Mouse (Mus musculus) erythroblast, embryonic 14.5 days (primary cell): ENCODE measurements around the gene Rita1. TPM values are rescaled to one million over a fixed set of nuclear protein-coding genes. Genes with fewer than 3 reads are reported as not detected.

ENCODE experiments used
- H3K27me3 ChIP-seq: 2 replicates; pipeline ENCODE4 v1.6.1; 2012; ENCODE audit warnings: inconsistent platforms; ENCODE audit not compliant: control insufficient read depth
- H3K36me3 ChIP-seq: 2 replicates; pipeline ENCODE4 v1.6.1; 2012; ENCODE audit warnings: mild to moderate bottlenecking, inconsistent platforms; ENCODE audit not compliant: control insufficient read depth
- H3K4me1 ChIP-seq: 2 replicates; pipeline ENCODE4 v1.6.1; 2012; ENCODE audit warnings: inconsistent platforms; ENCODE audit not compliant: control insufficient read depth
- H3K4me3 ChIP-seq: replicated peaks from 2 replicates; pipeline ENCODE3; 2012; ENCODE audit warnings: moderate library complexity, mild to moderate bottlenecking, inconsistent platforms
- H3K9me3 ChIP-seq: 2 replicates; pipeline ENCODE4 v1.6.1; 2012; ENCODE audit warnings: low read length, inconsistent platforms, mixed read lengths; ENCODE audit not compliant: control insufficient read depth
- GATA1 ChIP-seq: IDR thresholded peaks from 2 replicates; pipeline ENCODE4 v1.6.1; 2012; ENCODE audit warnings: low read length, inconsistent platforms, mixed read lengths
- TAL1 ChIP-seq: IDR thresholded peaks from 3 replicates; pipeline ENCODE4 v1.6.1; 2012; ENCODE audit warnings: low read length, inconsistent platforms, mixed read lengths
- polyA plus RNA-seq: library from polyadenylated mRNA; stranded (reverse); fragments of >175 nt; gene quantifications from 2 replicates; pipeline ENCODE4 v1.2.3, GENCODE M21; 2012

Rita1 gene
- polyA plus RNA-seq, 1 experiment: 1.5 TPM

- no peaks in the 10 kb centered on the region for H3K27me3 ChIP-seq
- H3K9me3 ChIP-seq: peaks cover 7% of the 10 kb centered on the region
- TF ChIP-seq GATA1: no peak
- TF ChIP-seq TAL1: no peak
- H3K4me3 ChIP-seq: no peak overlapping the region
- H3K4me1 ChIP-seq: peaks cover 4% of the 10 kb centered on the region
- H3K36me3 ChIP-seq: peaks cover 98% of the 10 kb centered on the region
Observed at GRCm38 (mm10) chr5:120620375-120621077, 8.1 kb upstream of the Rita1 start.

GRCm38 (mm10) chr5:120619201-120619600, 6.8 kb upstream of the Rita1 start:
- H3K27me3 ChIP-seq: no peaks in the 10 kb centered on the region
- TF ChIP-seq TAL1 (no peak), GATA1 (no peak)
- H3K4me3 ChIP-seq: no peak overlapping the region
- peaks cover 8% of the 10 kb centered on the region for H3K4me1 ChIP-seq
- peaks cover 7% of the 10 kb centered on the region for H3K9me3 ChIP-seq
- H3K36me3 ChIP-seq: peaks cover 91% of the 10 kb centered on the region

- peaks cover 12% of the 10 kb centered on the region for H3K4me1 ChIP-seq
- peaks cover 87% of the 10 kb centered on the region for H3K36me3 ChIP-seq
- TF ChIP-seq TAL1 (no peak), GATA1 (no peak)
- H3K27me3 ChIP-seq: no peaks in the 10 kb centered on the region
- no peak overlapping the region for H3K4me3 ChIP-seq
- peaks cover 7% of the 10 kb centered on the region for H3K9me3 ChIP-seq
Observed at GRCm38 (mm10) chr5:120618778-120619177, 6.4 kb upstream of the Rita1 start.

GRCm38 (mm10) chr5:120615903-120616302, 3.5 kb upstream of the Rita1 start:
- Histone ChIP-seq H3K36me3 (peaks cover 60% of the 10 kb centered on the region), H3K4me1 (peaks cover 35% of the 10 kb centered on the region), H3K9me3 (peaks cover 7% of the 10 kb centered on the region), H3K4me3 (no peak overlapping the region), H3K27me3 (no peaks in the 10 kb centered on the region)
- TF ChIP-seq GATA1 (no peak), TAL1 (no peak)

GRCm38 (mm10) chr5:120612822-120613604, 624 bp upstream of the Rita1 start:
- Histone ChIP-seq H3K4me3 (peak overlapping the region; percentile 72), H3K27me3 (no peaks in the 10 kb centered on the region), H3K36me3 (peaks cover 51% of the 10 kb centered on the region), H3K9me3 (peaks cover 7% of the 10 kb centered on the region), H3K4me1 (peaks cover 42% of the 10 kb centered on the region)
- TF ChIP-seq GATA1 (no peak; the same call in 1 of the 2 replicates), TAL1 (no peak)

- Histone ChIP-seq H3K4me1 (peaks cover 45% of the 10 kb centered on the region), H3K27me3 (no peaks in the 10 kb centered on the region), H3K36me3 (peaks cover 36% of the 10 kb centered on the region), H3K9me3 (peaks cover 7% of the 10 kb centered on the region), H3K4me3 (peak overlapping the region; percentile 72)
- TF ChIP-seq TAL1 (no peak), GATA1 (no peak)
Observed at GRCm38 (mm10) chr5:120611416-120611815, 973 bp downstream of the Rita1 start.

- peaks cover 3% of the 10 kb centered on the region for H3K9me3 ChIP-seq
- H3K36me3 ChIP-seq: peaks cover 31% of the 10 kb centered on the region
- no peak overlapping the region for H3K4me3 ChIP-seq
- H3K4me1 ChIP-seq: peaks cover 49% of the 10 kb centered on the region
- TF ChIP-seq TAL1: no peak
- TF ChIP-seq GATA1: no peak
- no peaks in the 10 kb centered on the region for H3K27me3 ChIP-seq
Observed at GRCm38 (mm10) chr5:120610906-120611305, 1.5 kb downstream of the Rita1 start.

- H3K9me3 ChIP-seq: no peaks in the 10 kb centered on the region
- H3K4me3 ChIP-seq: no peak overlapping the region
- H3K27me3 ChIP-seq: no peaks in the 10 kb centered on the region
- peaks cover 22% of the 10 kb centered on the region for H3K36me3 ChIP-seq
- H3K4me1 ChIP-seq: peaks cover 58% of the 10 kb centered on the region
- TF ChIP-seq TAL1 (no peak), GATA1 (no peak)
Observed at GRCm38 (mm10) chr5:120609246-120609775, 3.1 kb downstream of the Rita1 start.

- peaks cover 48% of the 10 kb centered on the region for H3K4me1 ChIP-seq
- H3K9me3 ChIP-seq: no peaks in the 10 kb centered on the region
- no peak overlapping the region for H3K4me3 ChIP-seq
- no peaks in the 10 kb centered on the region for H3K27me3 ChIP-seq
- H3K36me3 ChIP-seq: peaks cover 22% of the 10 kb centered on the region
- TF ChIP-seq GATA1 (no peak), TAL1 (no peak)
Observed at GRCm38 (mm10) chr5:120607335-120607734, 5.1 kb downstream of the Rita1 start.
